Mouse (Mus musculus): Measurements from ENCODE around the gene Zfp36. TPM values are rescaled to one million over a fixed set of nuclear protein-coding genes. Genes with fewer than 3 reads are reported as not detected.
"Not testable (repeated sequence)": the region's sequence is repeated elsewhere in the genome, so short reads cannot be mapped to it uniquely, and the experiment has no call there.

Gene Zfp36
- polyA plus RNA-seq, 1 experiment from 2014 or later, result 26.1 TPM

GRCm38 (mm10) chr7:28386877-28387276, 6.8 kb upstream of the Zfp36 start:
- not testable (repeated sequence) for H3K9ac ChIP-seq (ENCODE audit: low read length); H3K27ac ChIP-seq (ENCODE audit: low read length); H3K27me3 ChIP-seq (ENCODE audit: control insufficient read depth, insufficient read depth, low read length); H3K4me3 ChIP-seq (replicated peaks; ENCODE audit: low read length); ATAC-seq (ENCODE audit: insufficient read depth, low FRiP score); H3K9me3 ChIP-seq (replicated peaks; ENCODE audit: control insufficient read depth, low read length); H3K4me2 ChIP-seq (ENCODE audit: low read depth, low read length)
- WGBS, result 71% methylated on average over 6 of the region's 6 CpGs
- Histone ChIP-seq H3K4me1 (ENCODE audit: control insufficient read depth, insufficient read depth, low read length) (peaks cover 25% of the 10 kb centered on the region), H3K36me3 (ENCODE audit: control insufficient read depth, insufficient read depth, low read length) (peaks cover 10% of the 10 kb centered on the region; the same call in 1 of the 2 replicates)

DNA sequence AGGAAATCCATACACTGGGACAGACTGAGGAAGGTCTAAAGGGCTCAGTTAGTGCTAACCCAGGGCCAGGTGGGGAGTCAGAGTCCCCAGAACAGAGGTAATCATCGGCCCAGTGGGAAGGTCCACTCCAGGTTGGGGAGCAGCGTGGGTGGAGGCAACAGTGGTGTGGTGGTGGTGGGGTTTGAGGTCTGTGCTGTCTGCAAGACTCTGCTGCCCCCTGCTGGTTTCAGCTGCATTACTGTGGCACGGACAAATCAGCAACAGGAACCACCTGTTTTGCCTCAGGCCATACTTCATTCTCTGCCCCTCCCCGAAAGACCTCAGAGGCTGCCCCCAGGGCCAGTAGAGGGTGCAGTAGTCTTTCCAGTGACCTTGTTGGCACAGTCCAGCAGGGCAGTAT, 6.4 kb upstream of the Zfp36 start:
- no peaks in the 10 kb centered on the region for H3K27me3 ChIP-seq (ENCODE audit: control insufficient read depth, insufficient read depth, low read length)
- peaks cover 10% of the 10 kb centered on the region; the same call in 1 of the 2 replicates for H3K36me3 ChIP-seq (ENCODE audit: control insufficient read depth, insufficient read depth, low read length)
- no peak overlapping the region for H3K4me2 ChIP-seq (ENCODE audit: low read depth, low read length)
- H3K4me3 ChIP-seq (replicated peaks; ENCODE audit: low read length), result no peak overlapping the region
- peaks cover 25% of the 10 kb centered on the region for H3K4me1 ChIP-seq (ENCODE audit: control insufficient read depth, insufficient read depth, low read length)
- no peaks in the 10 kb centered on the region for H3K9me3 ChIP-seq (replicated peaks; ENCODE audit: control insufficient read depth, low read length)
- 5% methylated on average over 4 of the region's 4 CpGs for WGBS
- peak; percentile 73 for ATAC-seq (ENCODE audit: insufficient read depth, low FRiP score)
- peak overlapping the region; percentile 79 for H3K27ac ChIP-seq (ENCODE audit: low read length)
- H3K9ac ChIP-seq (ENCODE audit: low read length), result peak overlapping the region; percentile 36; the same call in 1 of the 2 replicates

GRCm38 (mm10) chr7:28386007-28386406, 6.0 kb upstream of the Zfp36 start:
- Histone ChIP-seq H3K9me3 (replicated peaks; ENCODE audit: control insufficient read depth, low read length) (no peaks in the 10 kb centered on the region), H3K4me3 (replicated peaks; ENCODE audit: low read length) (no peak overlapping the region), H3K27ac (ENCODE audit: low read length) (peak overlapping the region; percentile 79), H3K4me1 (ENCODE audit: control insufficient read depth, insufficient read depth, low read length) (peaks cover 27% of the 10 kb centered on the region), H3K36me3 (ENCODE audit: control insufficient read depth, insufficient read depth, low read length) (peaks cover 10% of the 10 kb centered on the region; the same call in 1 of the 2 replicates), H3K4me2 (ENCODE audit: low read depth, low read length) (no peak overlapping the region), H3K9ac (ENCODE audit: low read length) (peak overlapping the region; percentile 36; the same call in 1 of the 2 replicates), H3K27me3 (ENCODE audit: control insufficient read depth, insufficient read depth, low read length) (no peaks in the 10 kb centered on the region)
- WGBS, result 76% methylated on average over 7 of the region's 7 CpGs
- no peak for ATAC-seq (ENCODE audit: insufficient read depth, low FRiP score)

GRCm38 (mm10) chr7:28385196-28385595, 5.1 kb upstream of the Zfp36 start:
- Histone ChIP-seq H3K9me3 (replicated peaks; ENCODE audit: control insufficient read depth, low read length) (no peaks in the 10 kb centered on the region), H3K27me3 (ENCODE audit: control insufficient read depth, insufficient read depth, low read length) (no peaks in the 10 kb centered on the region), H3K4me3 (replicated peaks; ENCODE audit: low read length) (no peak overlapping the region), H3K27ac (ENCODE audit: low read length) (0 out of 2 replicates have a peak overlapping the region, but pooled peaks have one; percentile 22), H3K4me1 (ENCODE audit: control insufficient read depth, insufficient read depth, low read length) (peaks cover 35% of the 10 kb centered on the region), H3K4me2 (ENCODE audit: low read depth, low read length) (no peak overlapping the region), H3K9ac (ENCODE audit: low read length) (no peak overlapping the region), H3K36me3 (ENCODE audit: control insufficient read depth, insufficient read depth, low read length) (peaks cover 7% of the 10 kb centered on the region; the same call in 1 of the 2 replicates)
- 92% methylated on average over 9 of the region's 9 CpGs for WGBS
- no peak for ATAC-seq (ENCODE audit: insufficient read depth, low FRiP score)

DNA sequence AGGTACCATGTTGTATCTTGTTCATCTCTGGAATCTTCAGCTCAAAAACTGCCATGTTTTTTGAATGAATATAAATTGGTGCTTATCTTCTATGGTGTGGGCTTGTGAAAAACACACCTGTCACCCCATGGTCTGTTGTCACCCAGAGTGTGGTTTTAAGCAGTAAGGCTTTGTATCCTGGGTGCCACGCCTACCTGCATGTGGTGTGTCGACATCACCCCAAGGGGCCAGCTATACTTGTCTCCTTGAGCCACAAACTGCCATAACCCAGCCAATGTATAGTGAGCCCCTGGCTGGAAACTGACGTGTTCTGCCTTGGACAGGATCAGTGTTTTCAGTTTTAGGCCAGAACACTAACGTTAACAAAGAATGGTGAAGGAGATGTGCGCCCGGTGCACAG, 4.1 kb upstream of the Zfp36 start:
- no peak for ATAC-seq (ENCODE audit: insufficient read depth, low FRiP score)
- H3K36me3 ChIP-seq (ENCODE audit: control insufficient read depth, insufficient read depth, low read length), result peaks cover 4% of the 10 kb centered on the region; the same call in 1 of the 2 replicates
- no peaks in the 10 kb centered on the region for H3K27me3 ChIP-seq (ENCODE audit: control insufficient read depth, insufficient read depth, low read length)
- H3K4me2 ChIP-seq (ENCODE audit: low read depth, low read length), result no peak overlapping the region
- H3K27ac ChIP-seq (ENCODE audit: low read length), result 0 out of 2 replicates have a peak overlapping the region, but pooled peaks have one; percentile 100
- peaks cover 45% of the 10 kb centered on the region for H3K4me1 ChIP-seq (ENCODE audit: control insufficient read depth, insufficient read depth, low read length)
- no peak overlapping the region for H3K9ac ChIP-seq (ENCODE audit: low read length)
- no peak overlapping the region for H3K4me3 ChIP-seq (replicated peaks; ENCODE audit: low read length)
- 74% methylated on average over 6 of the region's 6 CpGs for WGBS
- no peaks in the 10 kb centered on the region for H3K9me3 ChIP-seq (replicated peaks; ENCODE audit: control insufficient read depth, low read length)

GRCm38 (mm10) chr7:28383606-28384005, 3.6 kb upstream of the Zfp36 start:
- Histone ChIP-seq H3K4me3 (replicated peaks; ENCODE audit: low read length) (no peak overlapping the region), H3K27ac (ENCODE audit: low read length) (peak overlapping the region; percentile 100), H3K27me3 (ENCODE audit: control insufficient read depth, insufficient read depth, low read length) (no peaks in the 10 kb centered on the region), H3K4me2 (ENCODE audit: low read depth, low read length) (no peak overlapping the region), H3K9ac (ENCODE audit: low read length) (peak overlapping the region; percentile 46), H3K4me1 (ENCODE audit: control insufficient read depth, insufficient read depth, low read length) (peaks cover 45% of the 10 kb centered on the region), H3K9me3 (replicated peaks; ENCODE audit: control insufficient read depth, low read length) (no peaks in the 10 kb centered on the region), H3K36me3 (ENCODE audit: control insufficient read depth, insufficient read depth, low read length) (no peaks in the 10 kb centered on the region)
- WGBS, result 64% methylated on average over 4 of the region's 4 CpGs
- no peak for ATAC-seq (ENCODE audit: insufficient read depth, low FRiP score)

DNA sequence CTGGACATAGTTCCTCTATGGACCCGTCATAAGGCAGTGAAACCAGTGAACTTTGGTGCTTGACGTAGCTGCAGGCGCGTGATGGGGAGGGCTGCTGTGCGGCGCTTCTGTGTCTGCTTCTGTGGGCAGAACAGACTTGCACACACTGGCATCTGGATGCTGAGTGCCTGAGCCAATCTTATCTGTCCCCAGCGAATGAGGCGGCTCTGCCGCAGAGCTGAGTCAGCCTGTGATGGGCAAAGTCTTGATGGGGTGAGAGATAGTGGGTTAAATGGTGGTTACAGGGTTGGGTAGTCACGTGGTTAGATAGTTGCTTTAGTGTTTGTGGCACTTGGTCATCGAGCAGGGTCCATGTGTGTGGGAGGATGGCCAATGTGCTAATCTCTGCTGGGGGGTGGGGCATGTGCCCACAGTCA, 2.9 kb upstream of the Zfp36 start:
- H3K4me2 ChIP-seq (ENCODE audit: low read depth, low read length), result peak overlapping the region; percentile 69; the same call in 1 of the 2 replicates
- no peaks in the 10 kb centered on the region for H3K9me3 ChIP-seq (replicated peaks; ENCODE audit: control insufficient read depth, low read length)
- H3K4me3 ChIP-seq (replicated peaks; ENCODE audit: low read length), result no peak overlapping the region
- peaks cover 49% of the 10 kb centered on the region for H3K4me1 ChIP-seq (ENCODE audit: control insufficient read depth, insufficient read depth, low read length)
- H3K27ac ChIP-seq (ENCODE audit: low read length), result peak overlapping the region; percentile 100
- ATAC-seq (ENCODE audit: insufficient read depth, low FRiP score), result no peak
- H3K9ac ChIP-seq (ENCODE audit: low read length), result peak overlapping the region; percentile 12; the same call in 1 of the 2 replicates
- no peaks in the 10 kb centered on the region for H3K27me3 ChIP-seq (ENCODE audit: control insufficient read depth, insufficient read depth, low read length)
- 46% methylated on average over 11 of the region's 11 CpGs for WGBS
- 0 out of 2 replicates have a peak, but pooled peaks cover under 1% of the 10 kb centered on the region for H3K36me3 ChIP-seq (ENCODE audit: control insufficient read depth, insufficient read depth, low read length)

GRCm38 (mm10) chr7:28382347-28382951, 2.4 kb upstream of the Zfp36 start:
- Histone ChIP-seq H3K4me3 (replicated peaks; ENCODE audit: low read length) (peak overlapping the region; percentile 43), H3K4me1 (ENCODE audit: control insufficient read depth, insufficient read depth, low read length) (peaks cover 54% of the 10 kb centered on the region), H3K9ac (ENCODE audit: low read length) (peak overlapping the region; percentile 82), H3K9me3 (replicated peaks; ENCODE audit: control insufficient read depth, low read length) (no peaks in the 10 kb centered on the region), H3K27ac (ENCODE audit: low read length) (peak overlapping the region; percentile 100), H3K27me3 (ENCODE audit: control insufficient read depth, insufficient read depth, low read length) (no peaks in the 10 kb centered on the region), H3K4me2 (ENCODE audit: low read depth, low read length) (peak overlapping the region; percentile 69), H3K36me3 (ENCODE audit: control insufficient read depth, insufficient read depth, low read length) (peaks cover 6% of the 10 kb centered on the region; the same call in 1 of the 2 replicates)
- 31% methylated on average over 10 of the region's 12 CpGs for WGBS
- ATAC-seq (ENCODE audit: insufficient read depth, low FRiP score), result no peak

DNA sequence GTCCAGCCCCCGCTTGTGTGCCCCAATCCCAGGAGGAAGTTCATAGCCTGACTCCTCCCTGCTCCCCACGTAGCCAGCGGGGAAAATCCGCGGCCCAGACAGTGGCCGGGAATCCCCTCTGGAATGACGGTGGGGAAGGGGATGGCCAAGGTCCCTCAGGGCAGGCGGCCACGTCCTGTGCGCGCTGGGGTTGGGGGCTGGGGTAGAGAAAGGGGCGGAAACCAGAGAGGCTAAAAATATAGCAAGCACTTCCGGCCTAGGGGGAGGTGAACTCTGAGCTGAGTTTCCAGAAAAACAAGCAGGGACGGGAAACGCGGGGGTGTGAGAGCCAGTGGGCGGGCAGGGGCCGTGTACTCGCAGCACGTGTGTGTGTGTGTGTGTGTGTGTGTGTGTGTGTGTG, 1.9 kb upstream of the Zfp36 start:
- H3K4me1 ChIP-seq (ENCODE audit: control insufficient read depth, insufficient read depth, low read length), result peaks cover 59% of the 10 kb centered on the region
- ATAC-seq (ENCODE audit: insufficient read depth, low FRiP score), result peak; percentile 61
- peak overlapping the region; percentile 100 for H3K27ac ChIP-seq (ENCODE audit: low read length)
- H3K27me3 ChIP-seq (ENCODE audit: control insufficient read depth, insufficient read depth, low read length), result no peaks in the 10 kb centered on the region
- H3K9me3 ChIP-seq (replicated peaks; ENCODE audit: control insufficient read depth, low read length), result no peaks in the 10 kb centered on the region
- peaks cover 6% of the 10 kb centered on the region; the same call in 1 of the 2 replicates for H3K36me3 ChIP-seq (ENCODE audit: control insufficient read depth, insufficient read depth, low read length)
- 0% methylated on average over 20 of the region's 20 CpGs for WGBS
- H3K4me3 ChIP-seq (replicated peaks; ENCODE audit: low read length), result peak overlapping the region; percentile 43
- peak overlapping the region; percentile 69 for H3K4me2 ChIP-seq (ENCODE audit: low read depth, low read length)
- H3K9ac ChIP-seq (ENCODE audit: low read length), result peak overlapping the region; percentile 82

Data from stomach, embryonic 16.5 days (tissue).